Mouse (Mus musculus): ENCODE measurements around the gene Naa16.

GRCm38 (mm10) chr14:79383120-79383519 lies 7.5 kb downstream of the Naa16 start:
- TF ChIP-seq CTCF (IDR thresholded peaks at IDR 0.05; ENCODE audit: extremely low read depth, insufficient read depth, low read length) = no peak
- TF ChIP-seq POLR2A (IDR thresholded peaks at IDR 0.05; ENCODE audit: extremely low read depth, insufficient read depth, low read length) = no peak
